Mouse (Mus musculus) stomach, postnatal 0 days (tissue): ENCODE results near the gene Fam189a1.

Experiments used
- CTCF ChIP-seq: IDR thresholded peaks from 2 replicates; pipeline ENCODE4 v1.5.1; 2016; ENCODE audit warnings: antibody characterized with exemption, low read depth, mild to moderate bottlenecking, moderate library complexity
- EP300 ChIP-seq: optimal IDR thresholded peaks from 2 replicates; pipeline ENCODE3; 2016; ENCODE audit warnings: antibody characterized with exemption

GRCm38 (mm10) chr7:65141907-65142698 lies 14.3 kb downstream of the Fam189a1 start:
- TF ChIP-seq CTCF (no peak), EP300 (no peak)
